Mouse (Mus musculus): ENCODE measurements at regions not wholly inside any gene's neighbourhood (a gene's known extent, or its start where the extent isn't known, plus 50 kb on each side); places are given as distances from the start of the nearest gene placed in this dataset.

DNA sequence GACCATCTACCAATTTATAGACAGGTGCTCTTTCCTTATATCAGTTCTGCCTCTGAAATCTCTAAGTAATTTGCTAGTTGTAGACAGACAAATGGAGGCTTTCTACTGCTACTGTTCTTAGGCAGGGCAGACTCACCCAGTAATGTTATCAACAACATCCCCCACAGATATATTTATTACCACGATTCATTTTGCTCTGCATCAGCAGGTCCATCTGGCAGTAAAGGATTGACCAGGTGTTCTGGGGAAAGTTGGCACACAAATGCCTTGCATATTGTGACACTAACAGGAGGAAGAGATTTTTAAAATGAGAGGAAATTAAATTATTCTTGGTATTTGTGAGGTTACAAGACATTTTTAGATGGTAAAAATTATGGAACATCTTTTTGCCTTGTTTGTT is 627.3 kb upstream of the Tmprss15 start:
- DNase-seq, result no peak

DNA sequence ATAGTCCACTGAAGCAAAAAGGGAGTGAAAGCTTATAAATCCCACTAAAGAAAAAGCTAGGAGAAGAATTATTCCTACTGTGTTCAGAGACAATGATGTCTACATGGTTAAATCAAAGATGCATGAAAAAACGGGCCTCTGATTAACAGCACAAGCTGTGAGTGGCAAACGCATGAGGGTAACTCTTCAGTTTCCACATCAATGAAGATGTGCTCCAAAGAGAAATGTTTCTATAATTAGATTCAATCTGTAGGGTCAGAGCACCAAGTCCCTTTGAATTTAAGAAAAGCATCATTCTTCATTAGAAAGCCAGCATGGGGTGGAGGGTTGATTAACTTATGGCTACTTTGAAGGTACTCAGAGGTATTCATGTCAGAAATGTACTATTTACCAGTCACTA is 601.5 kb upstream of the Tmprss15 start:
- no peak for DNase-seq

DNA sequence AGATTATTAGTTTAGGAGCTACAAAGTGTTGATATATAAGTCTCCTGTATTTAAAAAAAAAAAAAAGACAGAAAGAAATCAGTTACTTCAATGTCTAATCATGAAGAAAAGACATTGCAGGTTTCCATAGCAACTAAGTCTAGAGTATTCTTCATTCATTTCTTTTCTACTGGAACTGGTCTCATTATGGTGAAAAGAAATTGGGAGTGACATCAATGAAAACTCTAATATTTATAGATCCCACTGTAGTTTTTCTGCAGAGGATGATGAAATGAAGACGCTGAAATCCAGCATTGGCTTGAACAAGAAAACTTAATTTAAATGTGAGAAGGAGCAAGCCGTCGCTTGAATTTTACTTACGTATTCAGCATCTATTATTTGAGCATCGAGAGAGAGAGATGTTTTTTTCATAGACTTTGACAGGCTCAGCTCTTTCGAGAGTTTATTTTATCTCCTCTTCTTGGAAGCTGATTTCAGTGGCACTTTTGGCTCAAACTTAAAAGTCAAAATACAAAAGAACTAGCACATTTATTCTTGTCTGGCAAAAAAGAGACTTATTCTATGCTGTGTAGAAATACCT is 560.4 kb upstream of the Tmprss15 start:
- DNase-seq, result no peak

DNA sequence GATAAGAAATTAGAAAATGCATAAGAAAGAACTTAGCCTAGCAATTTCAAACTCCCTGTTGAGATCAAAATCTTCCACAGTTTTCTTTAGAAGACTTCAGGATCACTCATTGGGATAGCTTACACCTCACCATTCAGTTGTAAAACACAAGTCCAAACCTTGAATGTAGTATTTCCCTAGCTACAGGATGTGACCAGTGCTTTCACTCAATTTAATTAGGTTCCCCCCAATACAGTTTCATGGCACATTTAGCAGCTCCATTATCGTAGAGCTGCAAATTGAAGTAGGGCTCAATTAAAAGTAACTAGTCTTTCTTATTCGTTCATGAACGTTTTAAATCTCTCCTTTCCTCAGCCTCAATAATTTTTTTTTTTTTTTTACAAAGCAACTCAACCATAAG is 550.0 kb upstream of the Tmprss15 start:
- no peak for DNase-seq

DNA sequence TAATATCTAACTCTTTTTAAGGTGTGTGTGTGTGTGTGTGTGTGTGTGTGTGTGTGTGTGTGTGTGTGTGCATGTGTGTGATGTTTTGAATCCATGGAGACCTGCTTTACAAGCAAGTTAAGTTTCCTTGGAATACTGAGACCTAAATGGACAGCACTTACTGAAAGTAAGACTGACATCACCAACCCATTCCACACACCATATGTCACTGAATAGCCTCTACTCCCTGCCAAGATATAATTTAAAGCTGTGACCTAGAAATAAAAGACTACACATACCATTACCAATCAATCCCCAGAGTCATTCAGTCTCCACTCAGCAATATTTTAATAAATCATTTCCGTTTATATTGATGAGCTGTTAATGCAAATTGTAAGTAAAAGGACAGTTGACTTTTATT is 536.2 kb upstream of the Tmprss15 start:
- DNase-seq, result no peak

DNA sequence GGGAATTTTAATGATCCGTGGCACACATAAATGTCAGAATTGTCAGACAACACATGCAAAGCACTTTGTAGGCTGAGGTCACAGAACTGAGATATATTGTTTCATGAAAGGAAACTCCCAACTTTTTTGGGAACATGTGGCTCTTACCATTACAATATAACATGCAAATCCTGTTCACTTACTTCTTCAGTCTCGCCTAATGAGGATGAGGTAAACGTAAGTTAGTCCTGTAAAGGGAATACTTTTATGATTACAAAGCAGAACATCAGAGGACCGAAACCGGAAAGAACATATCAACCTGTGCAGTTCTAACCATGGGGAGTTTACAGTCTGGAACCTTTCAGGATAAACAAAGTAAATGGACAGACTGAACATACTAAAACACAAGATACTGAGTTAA is 520.1 kb upstream of the Tmprss15 start:
- DNase-seq, result no peak

DNA sequence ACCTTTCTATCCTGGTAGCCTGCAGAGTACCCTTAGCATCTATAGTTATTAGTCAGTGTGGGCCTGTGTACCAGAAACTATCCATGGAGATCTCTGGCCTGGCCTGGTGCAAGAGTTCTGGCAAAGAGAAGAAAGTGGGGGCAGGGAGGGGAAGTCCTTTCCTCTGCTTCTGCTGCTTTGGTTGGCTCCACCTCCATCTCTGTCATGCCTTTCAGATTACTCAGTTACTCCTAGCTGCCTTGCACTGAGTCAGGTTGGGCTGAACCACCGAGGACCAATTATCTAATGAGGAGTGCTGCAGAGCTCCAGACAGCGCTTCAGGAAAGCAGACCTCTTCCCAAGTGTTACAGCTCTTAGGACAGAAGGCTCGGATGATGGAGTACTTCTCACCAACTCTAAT is 500.0 kb upstream of the Tmprss15 start:
- no peak for DNase-seq

DNA sequence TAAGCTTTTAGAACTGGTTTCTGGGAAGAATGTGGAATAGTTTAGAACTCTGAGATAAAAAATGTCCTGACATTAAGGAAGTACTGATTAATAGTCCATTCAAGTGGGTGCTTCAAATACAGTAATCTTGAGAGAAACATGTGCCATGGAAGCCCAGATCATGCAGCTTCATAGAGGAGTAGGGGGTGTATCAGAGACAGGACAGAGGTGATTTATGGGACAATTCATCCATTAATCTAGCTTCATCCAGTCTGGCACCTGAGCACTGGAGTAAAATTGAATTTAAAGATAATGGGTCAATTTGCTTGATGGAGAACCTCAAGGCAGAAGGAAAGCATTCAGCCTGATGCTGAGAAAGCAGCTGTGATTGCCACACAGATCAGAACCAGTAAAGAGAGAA is 494.8 kb upstream of the Tmprss15 start:
- DNase-seq, result no peak

DNA sequence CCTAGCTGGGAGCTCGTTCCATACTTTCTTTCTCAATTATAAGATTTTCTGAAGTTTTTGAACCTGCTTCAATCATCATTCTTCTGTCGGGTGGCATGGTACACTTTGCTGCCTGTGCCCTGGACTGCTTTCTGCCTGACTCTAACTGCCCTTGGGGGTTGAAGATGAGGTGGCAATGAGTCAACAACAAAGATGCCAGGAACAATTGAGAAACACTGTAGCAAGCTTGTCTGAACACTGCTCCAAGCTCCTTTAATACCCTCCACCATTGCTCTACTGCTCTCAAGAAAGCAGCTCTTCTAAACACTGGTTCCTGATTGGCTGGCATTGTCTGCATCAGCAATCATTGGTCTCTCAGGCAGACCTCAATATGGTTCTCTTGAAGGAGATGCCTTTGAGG is 480.0 kb upstream of the Tmprss15 start:
- DNase-seq, result no peak

DNA sequence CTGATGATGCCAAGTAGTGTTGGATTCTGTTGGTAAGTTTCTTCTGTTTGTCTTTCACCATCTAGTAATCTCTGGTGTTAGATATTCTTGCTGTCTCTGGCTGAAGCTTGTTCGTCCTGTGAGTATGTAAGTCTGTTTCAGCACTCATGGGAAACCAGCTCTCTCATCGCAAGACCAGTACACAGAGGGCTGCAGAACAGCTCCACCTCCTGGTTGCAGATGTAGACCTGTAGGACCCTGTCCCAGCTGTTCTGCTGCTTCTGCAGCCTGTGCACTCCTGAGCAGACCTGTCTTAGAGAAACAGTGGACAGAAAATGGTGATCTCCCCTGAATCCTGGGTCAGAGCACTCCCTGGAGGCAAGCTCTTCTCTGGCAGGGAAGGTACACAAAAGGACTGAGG is 443.5 kb upstream of the Tmprss15 start:
- DNase-seq, result no peak

DNA sequence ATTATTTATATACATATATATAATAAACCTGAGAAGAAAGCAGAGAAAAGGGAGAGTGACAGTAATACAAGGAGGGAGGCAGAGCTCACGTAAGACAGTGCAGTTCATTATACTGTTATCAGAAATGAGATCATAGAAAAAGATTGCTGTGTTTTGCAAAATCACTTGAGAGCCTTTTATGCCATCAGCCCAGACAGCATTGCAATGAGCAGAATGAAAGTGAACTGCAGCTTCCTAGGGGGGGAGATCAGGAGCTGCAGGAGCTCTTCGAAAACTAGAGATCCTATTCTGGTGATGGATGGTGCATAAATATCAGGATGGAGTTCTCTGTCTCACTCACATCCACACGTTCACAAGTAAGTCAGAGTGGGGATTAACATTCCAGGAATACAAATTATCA is 401.6 kb upstream of the Tmprss15 start:
- DNase-seq, result no peak

DNA sequence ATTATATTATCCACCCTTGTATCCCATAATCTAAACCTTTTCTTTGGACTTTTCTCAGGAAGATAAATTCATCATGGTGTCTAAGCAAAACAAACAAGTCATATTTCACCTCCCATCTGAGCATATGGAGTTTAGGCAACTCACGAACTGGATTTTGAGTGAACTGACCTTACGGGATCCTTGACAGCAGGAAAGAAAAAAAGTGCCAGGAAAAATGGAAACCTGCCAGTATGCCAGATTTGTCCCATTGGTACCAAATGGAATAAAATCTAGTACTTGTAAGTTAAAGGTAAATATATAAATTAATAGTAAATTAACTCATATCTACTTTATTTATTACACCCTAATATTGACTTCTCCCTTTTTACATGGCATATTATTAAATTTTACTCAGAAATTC is 360.0 kb upstream of the Tmprss15 start:
- DNase-seq, result no peak

DNA sequence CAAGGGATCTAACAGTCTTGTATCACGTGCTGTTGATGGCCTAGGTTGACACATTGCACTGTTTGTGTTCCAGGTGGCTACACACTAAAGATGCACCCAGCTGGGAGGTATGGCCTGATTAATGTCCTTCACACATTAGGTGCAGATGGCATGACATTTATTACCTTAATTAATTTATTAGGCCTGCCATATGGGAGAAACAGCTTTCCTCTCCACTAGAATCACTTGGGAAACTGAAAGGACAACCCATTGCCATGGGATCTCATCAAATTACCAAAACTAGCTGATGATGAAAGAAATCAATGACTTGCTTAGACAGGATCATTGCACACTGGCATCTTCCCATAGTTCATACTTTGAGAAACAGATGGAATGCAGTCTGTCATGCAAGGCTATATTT is 358.8 kb upstream of the Tmprss15 start:
- DNase-seq, result no peak

DNA sequence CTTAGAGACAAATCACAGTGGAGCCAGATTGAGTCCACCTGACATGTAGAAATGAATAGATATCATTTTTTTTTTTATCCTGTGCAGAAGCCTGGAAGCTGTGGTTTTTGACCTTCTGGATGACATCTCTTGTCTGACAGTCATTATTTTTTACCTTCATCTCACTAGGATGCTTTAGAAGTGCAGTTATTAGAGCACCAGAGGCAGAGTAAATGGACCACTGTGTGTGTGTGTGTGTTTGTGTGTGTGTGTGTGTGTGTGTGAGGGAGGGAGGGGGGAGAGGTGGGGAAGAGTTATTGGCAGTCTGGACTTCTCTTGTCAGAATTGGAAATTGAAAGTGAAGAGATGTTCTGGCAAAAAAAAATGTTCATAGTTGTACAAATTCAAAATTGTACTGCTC is 316.5 kb upstream of the Tmprss15 start:
- DNase-seq, result no peak

DNA sequence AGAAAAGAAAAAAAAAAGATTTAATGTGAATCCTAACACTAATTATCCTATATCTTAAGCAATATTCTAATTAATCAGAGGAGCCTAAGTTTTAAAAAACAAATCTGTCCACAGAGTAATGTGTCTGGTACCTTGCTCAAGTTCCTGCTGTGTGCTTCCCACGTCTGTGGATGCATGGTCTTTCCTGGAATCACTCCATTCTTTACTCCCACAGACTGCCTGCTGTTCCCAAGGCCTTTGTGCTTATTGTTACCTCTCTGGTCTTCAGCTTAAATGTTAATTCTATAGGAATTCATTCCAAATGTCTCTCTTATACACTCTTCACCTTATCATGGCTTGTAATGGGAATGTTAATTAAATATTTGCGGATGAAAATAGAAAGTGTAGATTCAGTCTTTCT is 315.3 kb upstream of the Tmprss15 start:
- DNase-seq, result no peak

DNA sequence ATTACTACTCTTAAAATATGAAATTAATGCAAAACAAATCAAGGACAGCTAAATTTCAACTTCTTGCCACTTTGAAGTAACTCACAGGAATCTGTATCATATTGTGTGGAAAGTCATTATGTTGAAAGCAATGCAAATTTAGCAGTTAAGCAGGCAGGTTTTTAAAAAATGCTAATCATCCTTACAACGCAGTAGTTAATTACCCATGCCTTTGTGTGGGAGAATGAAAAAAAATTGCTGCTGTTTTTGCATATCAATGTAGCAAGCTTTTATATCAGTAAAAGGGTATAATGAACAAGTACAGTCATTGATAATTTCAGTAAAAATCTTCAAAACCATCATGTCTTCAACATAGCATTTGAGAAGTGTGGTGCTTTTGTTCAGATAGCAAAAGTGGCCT is 313.2 kb upstream of the Tmprss15 start:
- no peak for DNase-seq

DNA sequence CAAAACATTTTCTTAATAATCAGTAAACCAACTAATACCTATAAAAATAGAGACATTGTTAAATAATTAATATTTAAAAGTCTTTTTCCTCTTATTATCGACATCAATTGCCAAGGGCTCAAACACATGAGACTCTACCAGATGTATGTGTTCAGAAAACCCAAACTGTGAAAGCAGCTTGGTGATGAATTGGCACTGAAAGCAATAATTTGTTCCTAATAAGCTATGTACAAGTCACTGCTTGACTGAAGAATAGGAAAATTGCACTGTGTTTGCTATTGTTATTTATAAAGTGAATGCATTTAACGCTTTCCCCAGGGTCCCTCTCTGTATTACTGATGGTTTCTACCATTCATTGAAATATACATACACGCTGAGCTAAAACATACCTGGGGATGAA is 309.2 kb upstream of the Tmprss15 start:
- no peak for DNase-seq

DNA sequence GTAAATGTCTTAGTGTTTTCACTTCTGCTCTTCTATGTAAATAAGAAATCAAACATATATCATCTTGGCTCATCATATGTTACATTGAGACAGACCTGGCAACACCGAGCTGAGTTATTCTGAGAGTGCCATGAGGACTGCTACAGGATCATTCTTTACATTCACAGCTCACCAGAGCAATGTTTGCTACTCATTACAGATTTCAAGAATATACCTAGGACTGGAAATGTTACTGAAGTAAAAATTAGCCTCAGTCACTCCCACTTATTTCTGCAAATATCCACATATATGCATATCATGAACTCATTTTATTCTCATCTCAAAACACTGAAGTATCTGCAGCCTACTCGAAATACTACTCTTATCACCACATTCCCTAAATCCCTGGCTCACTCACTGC is 307.6 kb upstream of the Tmprss15 start:
- DNase-seq, result no peak

DNA sequence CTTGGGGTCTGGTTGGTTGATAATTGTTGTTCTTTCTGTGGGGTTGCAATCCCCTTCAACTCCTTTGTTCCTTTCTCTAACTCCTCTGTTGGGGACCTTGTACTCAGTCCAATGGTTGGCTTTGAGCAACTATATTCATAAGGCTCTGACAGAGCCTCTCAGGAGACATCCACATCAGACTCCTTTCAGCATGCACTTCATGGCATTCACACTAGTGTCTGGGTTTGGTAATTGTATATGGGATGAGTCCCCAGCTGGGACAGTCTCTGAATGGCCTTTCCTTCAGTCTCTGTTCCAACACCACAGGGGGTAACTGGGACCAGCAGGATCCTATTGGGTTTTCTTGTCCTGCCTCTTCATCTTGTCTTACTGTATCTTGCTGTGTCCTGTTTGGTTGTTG is 303.5 kb upstream of the Tmprss15 start:
- DNase-seq, result no peak

DNA sequence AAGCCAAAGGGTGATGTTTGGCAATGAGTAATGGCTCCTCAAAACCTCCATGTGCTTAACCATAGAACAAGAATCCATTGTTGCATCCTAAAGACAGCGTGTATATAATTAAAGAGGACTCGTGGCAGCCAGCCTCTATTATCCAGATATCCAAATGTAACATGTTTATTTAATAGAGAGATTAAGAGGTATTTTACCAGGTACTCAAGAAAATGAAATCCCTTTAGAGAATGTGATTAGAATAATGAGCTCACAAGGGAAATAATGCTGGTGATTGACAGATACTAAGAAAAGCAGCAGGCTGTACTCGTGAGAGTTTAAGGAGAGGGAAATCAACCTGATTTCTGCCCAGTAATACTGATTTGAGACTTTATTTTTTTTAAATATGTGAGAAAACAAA is 295.5 kb upstream of the Tmprss15 start:
- no peak for DNase-seq

DNA sequence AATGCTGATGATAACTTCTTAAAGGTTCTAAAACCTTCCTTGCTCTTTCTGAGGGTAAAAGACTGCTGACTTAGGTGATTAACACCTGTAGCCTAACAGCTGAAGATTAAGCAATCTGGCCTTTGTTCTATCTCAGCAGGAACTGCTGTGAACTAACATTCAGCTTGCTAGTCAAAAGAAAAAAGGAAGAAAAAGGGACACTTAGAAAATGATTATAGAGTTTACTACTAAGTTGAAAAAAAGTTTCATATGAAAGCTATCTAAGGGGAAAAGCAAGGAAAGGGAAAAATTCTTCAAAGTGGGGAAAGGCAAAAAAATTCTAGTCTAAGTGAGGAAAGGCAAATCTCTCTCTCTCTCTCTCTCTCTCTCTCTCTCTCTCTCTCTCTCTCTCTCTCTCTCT is 259.2 kb upstream of the Tmprss15 start:
- no peak for DNase-seq

DNA sequence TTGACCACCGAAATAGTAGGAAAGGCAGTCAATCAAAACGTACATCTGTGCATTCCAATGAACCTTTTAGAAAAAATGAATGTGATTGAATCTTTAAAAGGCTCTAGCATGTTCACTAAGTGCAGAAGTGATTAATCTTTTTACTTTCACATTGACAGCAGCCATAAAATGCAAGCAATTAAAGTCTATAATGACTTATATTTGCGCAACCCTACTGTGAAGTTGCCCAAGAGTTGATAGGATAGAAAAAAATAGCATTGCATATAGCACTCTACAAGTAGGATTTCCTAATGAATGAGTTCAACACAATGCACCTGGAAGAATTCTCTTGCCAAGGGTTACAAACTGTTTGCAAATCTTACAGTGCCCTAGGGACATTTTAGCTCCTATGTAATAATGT is 251.6 kb upstream of the Tmprss15 start:
- DNase-seq, result no peak

DNA sequence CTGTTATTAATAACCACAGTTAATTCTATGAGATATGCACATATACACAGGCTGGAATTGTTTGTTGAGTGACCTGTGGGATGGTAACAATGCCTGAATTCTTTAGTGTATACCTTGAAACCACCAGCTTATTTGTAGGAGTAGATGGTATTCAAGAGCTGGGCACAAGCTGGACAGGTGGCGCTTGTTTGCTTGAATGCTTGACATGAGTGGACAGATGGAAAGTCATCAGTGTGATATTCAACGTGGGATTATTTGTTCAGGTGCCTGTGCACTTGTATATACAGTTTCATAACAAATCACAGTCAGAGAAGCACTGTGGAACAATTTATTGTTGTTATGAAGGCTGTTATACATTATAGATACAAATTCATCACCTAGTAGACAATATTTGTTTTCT is 245.5 kb upstream of the Tmprss15 start:
- no peak for DNase-seq

DNA sequence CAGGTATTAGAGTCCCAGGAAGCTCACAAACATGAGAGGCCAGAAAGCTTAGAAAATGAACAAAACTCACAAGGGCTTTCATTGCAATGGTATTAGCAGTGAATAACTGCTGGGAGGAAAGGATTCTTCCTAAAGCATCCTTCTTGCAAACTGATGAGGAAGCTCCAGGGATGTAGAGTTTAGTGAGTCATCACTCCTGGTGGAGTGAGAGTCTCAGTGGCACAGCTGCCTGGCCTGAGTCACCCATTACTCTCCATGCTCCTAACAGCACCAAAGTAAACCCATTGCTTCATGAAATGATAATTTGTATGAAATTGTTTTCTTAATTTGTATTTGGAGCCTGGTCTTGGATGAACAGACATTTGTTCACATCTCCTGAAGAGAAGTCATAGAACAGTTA is 245.1 kb upstream of the Tmprss15 start:
- DNase-seq, result no peak

DNA sequence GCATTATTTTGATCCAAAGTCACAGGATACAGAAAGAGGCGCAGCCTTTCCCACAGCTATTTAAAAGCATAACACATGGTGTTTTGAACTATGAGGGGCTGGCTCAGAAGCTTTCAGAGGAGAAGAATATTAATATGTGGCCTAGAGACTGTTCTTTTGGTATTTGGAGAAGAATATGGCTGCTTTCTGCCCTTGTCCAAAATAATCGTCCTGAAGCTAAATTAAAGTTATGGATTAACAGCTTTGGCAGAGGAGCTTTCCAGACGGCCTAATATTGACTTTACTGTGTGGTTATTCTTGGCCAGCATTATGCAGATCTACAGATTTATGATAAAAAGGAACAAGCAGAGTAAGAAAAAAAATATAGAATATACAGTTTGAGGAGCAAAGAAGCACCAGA is 222.4 kb upstream of the Tmprss15 start:
- DNase-seq, result no peak

DNA sequence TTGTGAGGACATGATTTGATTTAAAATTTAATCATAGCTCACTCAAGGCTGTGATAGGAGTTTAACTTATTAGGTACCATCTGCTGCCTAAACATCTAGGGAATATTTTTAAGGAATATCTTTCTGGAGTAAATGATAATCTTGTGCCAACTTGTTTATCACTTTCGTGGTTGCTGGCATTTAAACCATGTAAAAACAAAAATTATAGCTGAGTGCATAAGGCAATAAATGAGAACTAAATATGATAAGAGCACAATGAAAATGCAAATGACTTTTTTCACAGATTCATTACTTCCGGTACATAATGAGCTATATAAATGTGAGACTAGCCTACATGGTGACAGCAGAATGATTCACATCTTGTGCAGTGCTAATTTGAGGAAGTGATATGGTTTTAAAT is 221.8 kb upstream of the Tmprss15 start:
- no peak for DNase-seq
